In genomic region chr13:119409330-119409707, GRCm38 (mm10) we compare ENCODE assay signal across 8 mouse cellular contexts. TPM values are rescaled to one million over a fixed set of nuclear protein-coding genes. Genes with fewer than 3 reads are reported as not detected.
DNase-seq lines count a peak whose midpoint lies in the region; ATAC-seq and TF ChIP-seq lines count a peak whose summit lies in the region.

No protein-coding gene starts in this region.

- peak; percentile 12 for DNase-seq in cerebellum, adult 11 months
- no peak for DNase-seq in cerebellum, adult 8-10 months
- peak; percentile 42 to 63 for DNase-seq in adrenal gland, postnatal 4 days (ENCODE audit: low spot score in 2 of 2)
- DNase-seq in heart, postnatal 14 days = peak; percentile 72 to 77
- DNase-seq in limb, embryonic 11.5 days (ENCODE audit: low spot score) = peak; percentile 84
- peak; percentile 88 for DNase-seq in mesoderm, embryonic 11.5 days (ENCODE audit: low read depth, low spot score)
- DNase-seq in thymus, adult 2 months = peak; percentile 19

- no peak for TF ChIP-seq POLR2A in thymus, adult 2 months (IDR thresholded peaks at IDR 0.05; ENCODE audit: control insufficient read depth, extremely low read depth, insufficient read depth, low read length, poor library complexity)

- no peaks in the 10 kb centered on the region for H3K9me3 ChIP-seq in forebrain, embryonic 12.5 days
- no peaks in the 10 kb centered on the region for H3K9me3 ChIP-seq in limb, embryonic 11.5 days (ENCODE audit: control insufficient read depth, low read length)

- WGBS in forebrain, embryonic 12.5 days = under 1% methylated on average over 13 of the region's 13 CpGs
- WGBS in limb, embryonic 11.5 days = 2% methylated on average over 13 of the region's 13 CpGs
- WGBS in thymus, adult 2 months = 2% methylated on average over 13 of the region's 13 CpGs

- peak; percentile 51 for ATAC-seq in forebrain, embryonic 12.5 days (ENCODE audit: low FRiP score)
- ATAC-seq in limb, embryonic 11.5 days (ENCODE audit: insufficient number of reproducible peaks, low FRiP score, low TSS enrichment, low read depth) = peak; percentile 69

- no peaks in the 10 kb centered on the region for H3K27me3 ChIP-seq in forebrain, embryonic 12.5 days
- no peaks in the 10 kb centered on the region for H3K27me3 ChIP-seq in limb, embryonic 11.5 days (ENCODE audit: control insufficient read depth, insufficient read depth, low read length)
- no peaks in the 10 kb centered on the region for H3K27me3 ChIP-seq in thymus, adult 2 months (ENCODE audit: control insufficient read depth, insufficient read depth, low read length)

- peak overlapping the region; percentile 76 for H3K4me3 ChIP-seq in forebrain, embryonic 12.5 days (replicated peaks)
- H3K4me3 ChIP-seq in limb, embryonic 11.5 days (ENCODE audit: low read depth, low read length) = peak overlapping the region; percentile 80
- H3K4me3 ChIP-seq in thymus, adult 2 months (ENCODE audit: control insufficient read depth, insufficient read depth, low read length) = peak overlapping the region; percentile 75

- H3K4me1 ChIP-seq in forebrain, embryonic 12.5 days = peaks cover 25% of the 10 kb centered on the region
- peaks cover 10% of the 10 kb centered on the region; the same call in 1 of the 2 replicates for H3K4me1 ChIP-seq in limb, embryonic 11.5 days (ENCODE audit: control insufficient read depth, insufficient read depth, low read length)
- H3K4me1 ChIP-seq in thymus, adult 2 months (replicated peaks; ENCODE audit: control insufficient read depth, insufficient read depth, low read length) = peaks cover 6% of the 10 kb centered on the region

- H3K27ac ChIP-seq in forebrain, embryonic 12.5 days = peak overlapping the region; percentile 95
- peak overlapping the region; percentile 86 for H3K27ac ChIP-seq in limb, embryonic 11.5 days (replicated peaks; ENCODE audit: low read depth, low read length)
- H3K27ac ChIP-seq in thymus, adult 2 months (ENCODE audit: control insufficient read depth, insufficient read depth, low read length) = peak overlapping the region; percentile 50

- TF ChIP-seq CTCF in thymus, adult 2 months (IDR thresholded peaks at IDR 0.05; ENCODE audit: borderline replicate concordance, control insufficient read depth, extremely low read depth, insufficient read depth, low read length, poor library complexity) = no peak

- peak overlapping the region; percentile 79 for H3K4me2 ChIP-seq in forebrain, embryonic 12.5 days
- peak overlapping the region; percentile 65; the same call in 1 of the 2 replicates for H3K4me2 ChIP-seq in limb, embryonic 11.5 days (ENCODE audit: low read depth, severe bottlenecking)

- H3K36me3 ChIP-seq in forebrain, embryonic 12.5 days (replicated peaks) = peaks cover 3% of the 10 kb centered on the region
- H3K36me3 ChIP-seq in limb, embryonic 11.5 days (ENCODE audit: control insufficient read depth, insufficient read depth, low read length) = no peaks in the 10 kb centered on the region
- H3K36me3 ChIP-seq in thymus, adult 2 months (ENCODE audit: control insufficient read depth, insufficient read depth, low read length) = no peaks in the 10 kb centered on the region; the same call in 1 of the 2 replicates

- intact Hi-C loops in heart, postnatal 14 days (cut with DNase I) = no loop called here

- peak overlapping the region; percentile 79 for H3K9ac ChIP-seq in forebrain, embryonic 12.5 days
- H3K9ac ChIP-seq in limb, embryonic 11.5 days (ENCODE audit: low read length) = peak overlapping the region; percentile 82

RNA-seq across cellular contexts. Expression of gene Paip1, which starts 19.1 kb away (rescaled TPM):
- total RNA-seq in adrenal gland, postnatal 4 days (2021) = 100 to 1,000 TPM; 149 to 151 TPM
- 103 and 143 TPM in 2 replicates for polyA plus RNA-seq in forebrain, embryonic 12.5 days (2016; fragmentation: Nextera tagmentation; extraction: Ambion mirVana)
- 10 to 100 TPM; 88.3 to 91.1 TPM for total RNA-seq in heart, postnatal 14 days (2021)
- polyA plus RNA-seq in limb, embryonic 11.5 days (2014; fragmentation: Nextera tagmentation; extraction: Ambion mirVana) = 103 and 110 TPM in 2 replicates
- 19.2 and 19.6 TPM in 2 replicates for polyA plus RNA-seq in thymus, adult 2 months (2012; rRNA removed)

RNA-seq across cellular contexts. Expression of gene 4833420G17Rik, which starts 53.2 kb away (rescaled TPM):
- 10 to 100 TPM; 42.9 to 43.8 TPM for total RNA-seq in adrenal gland, postnatal 4 days (2021)
- polyA plus RNA-seq in forebrain, embryonic 12.5 days (2016; fragmentation: Nextera tagmentation; extraction: Ambion mirVana) = 112 and 119 TPM in 2 replicates
- total RNA-seq in heart, postnatal 14 days (2021) = 10 to 100 TPM; 12.2 to 12.4 TPM
- polyA plus RNA-seq in limb, embryonic 11.5 days (2014; fragmentation: Nextera tagmentation; extraction: Ambion mirVana) = 89.0 and 92.8 TPM in 2 replicates
- 69.9 and 74.0 TPM in 2 replicates for polyA plus RNA-seq in thymus, adult 2 months (2012; rRNA removed)
